Mouse (Mus musculus) ES-Bruce4 (cell line): ENCODE results near the gene E2f4. TPM values are rescaled to one million over a fixed set of nuclear protein-coding genes. Genes with fewer than 3 reads are reported as not detected.

Experiments used
- H3K27ac ChIP-seq: 2 replicates; pipeline ENCODE4 v1.5.1; 2012; ENCODE audit warnings: low read length, inconsistent platforms; ENCODE audit not compliant: insufficient read depth
- H3K27me3 ChIP-seq: 2 replicates; pipeline ENCODE4 v1.6.1; 2012; ENCODE audit warnings: mild to moderate bottlenecking, low read length, inconsistent platforms; ENCODE audit not compliant: control insufficient read depth, poor library complexity, insufficient read depth, severe bottlenecking
- H3K36me3 ChIP-seq: 2 replicates; pipeline ENCODE4 v1.6.1; 2012; ENCODE audit warnings: inconsistent platforms, mild to moderate bottlenecking, low read length, moderate library complexity; ENCODE audit not compliant: control insufficient read depth, poor library complexity, insufficient read depth, severe bottlenecking
- H3K4me1 ChIP-seq: one replicate; pipeline ENCODE4 v1.8.1; 2011; ENCODE audit warnings: low read length; ENCODE audit not compliant: control insufficient read depth, insufficient read depth
- H3K4me3 ChIP-seq: 2 replicates; pipeline ENCODE4 v1.5.1; 2011; ENCODE audit warnings: low read depth, mild to moderate bottlenecking, low read length
- H3K9ac ChIP-seq: 2 replicates; pipeline ENCODE4 v1.6.1; 2012; ENCODE audit warnings: low read depth, mild to moderate bottlenecking, inconsistent platforms; ENCODE audit not compliant: poor library complexity, severe bottlenecking
- H3K9me3 ChIP-seq: replicated peaks from 2 replicates; pipeline ENCODE4 v1.6.1; 2012; ENCODE audit warnings: mild to moderate bottlenecking, low read length, inconsistent platforms; ENCODE audit not compliant: control insufficient read depth, poor library complexity, insufficient read depth, severe bottlenecking
- CTCF ChIP-seq: IDR thresholded peaks from one replicate; pipeline ENCODE4 v1.8.1; 2011; ENCODE audit warnings: low read depth, low read length
- EP300 ChIP-seq: IDR thresholded peaks from 2 replicates; pipeline ENCODE4 v1.6.1; 2011; ENCODE audit warnings: low read depth, low read length; ENCODE audit not compliant: insufficient read depth
- POLR2A ChIP-seq: IDR thresholded peaks from one replicate; pipeline ENCODE4 v1.8.1; 2011; ENCODE audit warnings: low read length; ENCODE audit not compliant: insufficient read depth
- polyA plus RNA-seq: library from polyadenylated mRNA; stranded (reverse); fragments of >200 nt; gene quantifications from 2 replicates; pipeline ENCODE4 v1.2.4, GENCODE M21; 2011; ENCODE audit warnings: low read depth; ENCODE audit not compliant: missing spikeins, insufficient read depth, insufficient read length

The E2f4 gene
- polyA plus RNA-seq, 1 experiment: 104 TPM

DNA sequence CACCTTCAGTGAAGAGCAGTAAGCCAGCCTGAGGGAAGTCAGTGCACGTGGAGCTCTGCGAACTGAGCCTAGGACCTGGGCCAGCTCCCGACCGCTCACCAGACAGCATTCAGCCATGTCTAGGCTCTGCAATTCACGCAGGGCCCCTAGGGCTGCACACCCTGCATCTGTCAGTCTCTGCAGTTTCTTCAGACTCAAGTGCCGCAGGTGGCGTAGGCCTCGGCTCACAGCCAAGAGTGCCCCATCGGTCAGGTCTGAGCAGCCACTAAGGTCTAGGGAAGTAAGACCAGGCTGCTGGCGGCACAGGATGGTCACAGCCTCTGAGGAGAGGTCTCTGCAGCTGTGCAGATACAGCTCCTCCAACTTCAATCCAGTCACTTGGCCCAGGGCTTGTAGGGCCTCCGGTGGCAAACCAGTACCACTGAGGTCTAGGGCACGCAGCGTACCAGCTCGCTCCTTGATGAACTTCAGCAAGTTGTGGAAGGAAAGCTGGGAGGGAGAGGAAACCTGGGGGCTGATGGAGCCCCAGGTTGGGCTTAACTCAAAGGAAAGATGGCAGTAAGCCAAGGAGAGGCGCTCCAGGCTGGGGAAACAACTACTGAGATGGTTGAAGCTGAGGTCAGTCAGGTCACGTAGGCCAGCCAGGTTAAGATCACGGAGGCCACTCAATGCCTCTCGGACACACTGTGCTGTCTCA lies 17.8 kb downstream of the E2f4 start:
- TF ChIP-seq CTCF (no peak), EP300 (no peak), POLR2A (no peak)
- Histone ChIP-seq H3K36me3 (no peaks in the 10 kb centered on the region), H3K27ac (no peak overlapping the region), H3K4me1 (no peaks in the 10 kb centered on the region), H3K4me3 (no peak overlapping the region), H3K27me3 (no peaks in the 10 kb centered on the region), H3K9me3 (no peaks in the 10 kb centered on the region), H3K9ac (no peak overlapping the region)

DNA sequence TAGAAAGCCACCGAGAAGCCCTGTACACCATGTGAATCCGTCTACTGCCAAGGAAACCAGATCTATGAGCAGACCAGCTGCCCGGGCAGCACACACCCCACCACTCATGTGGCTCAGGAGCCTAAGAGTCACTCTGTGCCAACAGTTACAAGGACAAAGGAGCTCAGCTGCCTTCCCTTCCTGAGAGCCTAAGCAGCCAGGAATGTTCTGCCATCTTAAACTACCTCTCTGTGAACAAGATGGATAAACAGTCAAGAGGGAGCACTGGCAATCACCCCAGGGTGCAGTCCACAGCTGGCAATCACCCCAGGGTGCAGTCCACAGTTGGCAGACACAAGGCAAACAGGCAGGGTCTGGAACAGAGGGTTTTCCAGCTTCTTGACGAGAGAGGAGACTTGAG lies 20.5 kb downstream of the E2f4 start:
- Histone ChIP-seq H3K9me3 (no peaks in the 10 kb centered on the region), H3K4me1 (no peaks in the 10 kb centered on the region), H3K27ac (no peak overlapping the region), H3K4me3 (no peak overlapping the region), H3K36me3 (no peaks in the 10 kb centered on the region), H3K27me3 (no peaks in the 10 kb centered on the region), H3K9ac (no peak overlapping the region)
- no peak for TF ChIP-seq EP300
- no peak for TF ChIP-seq POLR2A
- no peak for TF ChIP-seq CTCF

DNA sequence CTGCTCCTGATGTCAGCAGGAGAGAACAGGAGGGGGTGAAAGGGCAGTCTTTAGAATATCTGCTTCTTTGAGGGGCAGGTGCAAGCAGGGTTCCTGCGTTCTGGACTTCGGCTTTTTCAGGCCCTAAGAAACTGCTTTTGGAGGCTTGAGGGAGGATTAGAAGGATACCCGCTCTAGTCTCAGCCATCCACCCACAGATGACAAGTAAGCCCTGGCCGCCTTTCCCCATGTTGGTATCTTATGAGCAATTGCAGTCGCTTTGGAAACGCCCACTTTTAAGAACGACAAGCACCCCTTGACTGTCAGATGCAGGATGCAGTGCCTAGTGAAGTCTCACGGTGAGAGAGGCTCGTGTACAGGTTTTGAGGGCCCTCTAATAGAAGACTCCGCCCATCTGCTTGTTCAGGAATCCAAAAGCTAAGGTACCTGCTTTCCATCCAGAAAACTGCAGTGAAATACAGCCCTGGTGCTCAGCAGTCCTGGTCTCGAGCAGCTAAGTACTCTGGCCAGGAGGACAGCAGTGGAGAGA lies 21.3 kb downstream of the E2f4 start:
- Histone ChIP-seq H3K9me3 (no peaks in the 10 kb centered on the region), H3K4me3 (no peak overlapping the region), H3K4me1 (no peaks in the 10 kb centered on the region), H3K27ac (no peak overlapping the region), H3K9ac (no peak overlapping the region), H3K36me3 (no peaks in the 10 kb centered on the region), H3K27me3 (no peaks in the 10 kb centered on the region)
- TF ChIP-seq EP300: no peak
- TF ChIP-seq POLR2A: no peak
- no peak for TF ChIP-seq CTCF

DNA sequence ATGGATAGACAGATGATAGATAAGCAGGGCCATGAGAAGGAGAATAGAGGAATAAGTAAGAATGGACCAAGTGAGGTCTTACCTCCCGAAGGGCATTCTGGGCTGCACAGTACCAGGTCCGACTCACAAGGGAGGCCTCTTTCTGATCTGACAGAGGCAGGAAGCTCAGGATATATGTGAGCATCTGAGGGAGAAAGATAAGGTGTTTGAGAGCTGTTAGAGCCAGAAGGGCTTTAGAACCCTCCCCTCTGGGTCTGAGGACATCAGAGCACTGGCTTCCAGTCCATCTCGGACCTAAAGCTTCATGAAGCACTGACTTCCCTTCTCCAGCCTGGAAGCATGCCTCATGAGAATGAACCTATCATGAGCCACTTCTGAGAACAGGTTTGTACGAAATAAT lies 25.7 kb downstream of the E2f4 start:
- Histone ChIP-seq H3K9me3 (no peaks in the 10 kb centered on the region), H3K27me3 (no peaks in the 10 kb centered on the region), H3K4me3 (no peak overlapping the region), H3K27ac (no peak overlapping the region), H3K9ac (no peak overlapping the region), H3K36me3 (peaks cover 2% of the 10 kb centered on the region), H3K4me1 (peaks cover 3% of the 10 kb centered on the region)
- TF ChIP-seq POLR2A: no peak
- TF ChIP-seq EP300: no peak
- no peak for TF ChIP-seq CTCF

DNA sequence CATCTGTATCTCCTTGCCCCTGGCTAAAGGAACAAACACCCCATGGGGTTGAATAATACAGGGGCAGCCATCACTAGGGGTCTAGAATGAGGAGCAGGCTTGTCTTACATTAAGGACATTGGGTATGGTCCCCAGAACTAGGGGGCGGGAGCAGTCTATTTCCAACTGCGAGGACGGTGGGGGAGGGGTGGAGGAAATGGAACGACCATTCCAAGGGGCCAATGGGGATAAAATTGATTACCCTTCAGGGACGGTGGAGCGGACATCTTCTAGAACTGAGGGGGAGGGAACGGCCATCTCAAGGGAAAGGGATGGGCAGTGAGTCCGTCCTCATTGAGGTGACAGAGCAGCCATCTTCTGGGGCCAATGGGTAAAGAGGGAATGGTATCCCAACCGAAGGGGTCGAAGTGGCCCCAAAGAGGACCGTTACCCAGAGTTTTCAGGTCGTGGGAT lies 28.2 kb downstream of the E2f4 start:
- Histone ChIP-seq H3K4me3 (peak overlapping the region; percentile 75), H3K9ac (peak overlapping the region; percentile 71), H3K36me3 (peaks cover 25% of the 10 kb centered on the region), H3K4me1 (peaks cover 3% of the 10 kb centered on the region), H3K27me3 (no peaks in the 10 kb centered on the region), H3K27ac (no peak overlapping the region), H3K9me3 (no peaks in the 10 kb centered on the region)
- TF ChIP-seq POLR2A: no peak
- no peak for TF ChIP-seq CTCF
- TF ChIP-seq EP300: no peak

DNA sequence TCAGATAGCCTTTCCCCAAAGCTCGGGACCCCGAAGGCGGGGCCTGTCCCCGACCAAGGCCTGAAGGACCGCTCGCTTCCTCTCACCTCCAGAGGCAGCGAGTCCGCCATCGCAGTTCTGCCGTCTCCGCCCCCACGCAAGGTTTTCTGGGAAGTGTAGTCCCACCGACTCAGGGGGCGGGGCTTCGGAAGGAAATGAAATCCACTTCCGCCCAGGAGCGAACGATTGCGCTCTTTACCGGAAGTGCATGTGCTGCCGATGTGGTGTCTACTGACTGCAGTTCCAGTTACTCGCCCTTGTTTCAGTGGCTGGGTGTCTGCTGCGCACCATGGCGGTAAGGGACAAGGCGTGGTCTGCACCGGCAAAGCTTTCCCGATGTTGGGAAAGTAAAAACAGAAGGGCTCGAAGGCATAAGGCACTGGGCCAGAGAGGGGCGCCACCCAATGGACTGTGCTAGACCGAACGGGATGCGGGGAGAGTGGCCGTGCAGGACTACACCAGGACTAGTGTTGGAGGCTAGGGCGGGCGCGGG lies 28.7 kb downstream of the E2f4 start, which contains the start of the genes Lrrc29 and Tmem208:
TSS of gene Lrrc29 (minus strand) at position 138 of the 532 bp plus-strand sequence.
TSS of gene Tmem208 (plus strand) at position 214 of the 532 bp plus-strand sequence.
- H3K27ac ChIP-seq: peak within 1 kb of the TSS; percentile 22
- peaks cover 3% of the 10 kb centered on the region for H3K4me1 ChIP-seq
- H3K9ac ChIP-seq: peak within 1 kb of the TSS; percentile 71
- no peaks in the 10 kb centered on the region for H3K9me3 ChIP-seq
- H3K4me3 ChIP-seq: peak within 1 kb of the TSS; percentile 75
- no peaks in the 10 kb centered on the region for H3K27me3 ChIP-seq
- peak; percentile 74 for TF ChIP-seq POLR2A
- no peak; the same call in 1 of the 2 replicates for TF ChIP-seq EP300
- TF ChIP-seq CTCF: peak; percentile 59
- peaks cover 27% of the 10 kb centered on the region for H3K36me3 ChIP-seq
